Mouse (Mus musculus): ENCODE results near the gene Ikbkg. TPM values are rescaled to one million over a fixed set of nuclear protein-coding genes. Genes with fewer than 3 reads are reported as not detected.

The Ikbkg gene
- total and polyA plus RNA-seq, 2 experiments from 2014 or later: 13.8 to 23.8 TPM

DNA sequence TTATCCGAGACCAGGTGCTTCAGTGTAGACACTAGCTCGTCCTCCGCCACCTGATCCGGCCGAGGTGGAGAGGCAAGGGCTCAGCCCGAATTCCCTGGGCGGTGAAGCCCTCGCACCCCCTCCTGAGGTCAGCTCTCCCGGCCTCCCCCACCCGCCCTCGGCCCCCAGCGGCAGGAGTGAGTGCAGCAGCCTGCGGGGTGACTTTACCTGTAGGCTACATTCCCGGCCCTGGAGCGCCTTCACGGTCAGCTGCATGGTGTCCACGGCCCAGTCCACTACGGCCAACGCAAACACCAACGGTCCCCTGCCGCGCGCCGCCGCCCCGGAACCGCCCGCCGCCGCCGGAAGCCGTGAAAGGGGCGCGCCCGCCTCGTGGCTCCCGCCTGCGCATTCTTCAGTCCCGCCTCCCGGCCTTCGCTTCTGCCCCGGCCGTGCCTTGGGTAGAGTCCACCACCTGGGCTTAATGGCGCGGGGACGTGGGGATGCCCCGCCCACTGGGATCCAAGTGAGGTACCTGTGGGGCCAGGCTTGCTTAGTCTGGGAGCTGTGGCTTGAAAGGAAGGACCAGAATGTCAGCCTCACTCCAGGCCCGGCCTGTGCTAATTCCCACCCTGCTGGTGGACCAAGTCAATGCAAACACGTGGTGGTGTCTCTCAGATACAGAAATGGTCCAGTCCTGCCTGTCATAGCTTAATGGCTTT lies 24.7 kb upstream of the Ikbkg start:
- TF ChIP-seq CTCF (IDR thresholded peaks at IDR 0.05; ENCODE audit: low read depth): peak; percentile 58

DNA sequence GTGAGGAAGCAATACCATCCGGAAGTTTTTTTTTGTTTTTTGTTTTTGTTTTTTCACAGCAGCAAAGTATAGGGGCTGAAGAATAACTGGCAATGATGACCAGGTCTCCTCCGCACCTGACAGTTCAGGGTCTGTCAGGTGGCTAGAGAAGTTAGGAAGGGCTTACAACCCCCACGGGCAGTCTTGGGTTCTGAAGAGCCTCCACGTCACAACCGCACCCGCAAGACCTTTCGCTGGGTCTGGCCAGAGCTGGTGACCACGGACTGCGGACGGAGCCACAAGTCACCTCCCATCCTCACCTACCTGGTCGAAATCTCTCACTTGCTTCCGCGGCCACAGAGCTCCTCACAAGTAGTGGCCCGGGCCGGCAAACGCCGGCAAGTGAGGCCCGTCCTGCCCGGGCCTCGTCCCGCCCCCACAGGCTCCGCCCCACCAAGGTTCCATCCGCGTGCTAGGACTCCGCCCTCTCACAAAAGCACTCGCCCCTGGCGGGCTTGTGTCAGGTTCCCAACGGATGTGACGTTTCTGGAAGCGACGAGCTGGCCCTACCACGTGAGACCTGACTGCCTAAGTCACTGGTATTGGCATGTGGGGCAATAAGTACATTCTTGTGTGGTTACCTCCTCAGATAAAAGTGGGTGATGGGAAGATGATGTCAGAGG lies 20.1 kb upstream of the Ikbkg start, which contains the start of the genes Ubl4a and Slc10a3:
Gene Ubl4a, minus strand, starts transcription at position 331 of the 662 bp plus-strand sequence.
Gene Slc10a3, minus strand, starts transcription at position 462 of the 662 bp plus-strand sequence.
- no peak for TF ChIP-seq CTCF (IDR thresholded peaks at IDR 0.05; ENCODE audit: low read depth)
- Histone ChIP-seq H3K9me3 (ENCODE audit: low read length) (no peaks in the 10 kb centered on the region), H3K9ac (replicated peaks; ENCODE audit: low read length) (peak within 1 kb of the TSS; percentile 46; the same call in 1 of the 2 replicates), H3K27me3 (ENCODE audit: insufficient read depth, low read length) (no peaks in the 10 kb centered on the region), H3K4me3 (ENCODE audit: low read length) (peak within 1 kb of the TSS; percentile 35), H3K4me2 (ENCODE audit: low read depth, low read length) (peak within 1 kb of the TSS; percentile 62), H3K27ac (no peak within 1 kb of the TSS), H3K36me3 (ENCODE audit: insufficient read depth, low read length) (no peaks in the 10 kb centered on the region), H3K4me1 (ENCODE audit: insufficient read depth, low read length) (no peaks in the 10 kb centered on the region)
- 28% methylated on average over 32 of the region's 32 CpGs for WGBS
- DNase-seq (ENCODE audit: low spot score) (peak; percentile 91), ATAC-seq (peak; percentile 94)

More for the DNA sequence above, 24.7 kb upstream of the Ikbkg start:
- 34% methylated on average over 49 of the region's 49 CpGs for WGBS
- Histone ChIP-seq H3K36me3 (ENCODE audit: insufficient read depth, low read length) (no peaks in the 10 kb centered on the region), H3K4me2 (ENCODE audit: low read depth, low read length) (peak overlapping the region; percentile 61), H3K9me3 (ENCODE audit: low read length) (no peaks in the 10 kb centered on the region), H3K4me1 (ENCODE audit: insufficient read depth, low read length) (no peaks in the 10 kb centered on the region), H3K4me3 (ENCODE audit: low read length) (peak overlapping the region; percentile 51), H3K27me3 (ENCODE audit: insufficient read depth, low read length) (no peaks in the 10 kb centered on the region), H3K9ac (replicated peaks; ENCODE audit: low read length) (peak overlapping the region; percentile 68), H3K27ac (peak overlapping the region; percentile 85)
- DNase-seq (ENCODE audit: low spot score) (peak; percentile 73), ATAC-seq (peak; percentile 83)

DNA sequence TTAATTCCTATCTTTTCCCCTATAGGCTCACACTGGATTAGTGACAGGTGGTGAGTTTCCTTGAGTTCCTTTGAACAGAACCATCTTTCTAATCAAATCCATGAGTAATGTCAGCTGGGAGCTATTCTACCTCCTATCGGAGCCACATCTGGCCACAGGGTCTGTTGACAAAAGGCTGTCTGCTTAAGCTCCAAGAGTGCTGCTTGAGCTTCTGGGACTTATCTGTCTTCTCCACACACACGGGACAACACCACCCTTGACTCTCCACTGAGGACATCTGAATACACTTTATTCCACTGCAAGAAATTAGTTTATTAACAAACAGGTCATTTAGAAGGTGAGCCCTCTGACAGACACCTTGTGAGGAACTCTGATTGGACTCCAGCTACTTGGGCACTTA lies 8.6 kb upstream of the Ikbkg start:
- Histone ChIP-seq H3K4me1 (ENCODE audit: insufficient read depth, low read length) (no peaks in the 10 kb centered on the region), H3K9ac (replicated peaks; ENCODE audit: low read length) (no peak overlapping the region), H3K4me2 (ENCODE audit: low read depth, low read length) (no peak overlapping the region), H3K9me3 (ENCODE audit: low read length) (no peaks in the 10 kb centered on the region), H3K27ac (no peak overlapping the region), H3K36me3 (ENCODE audit: insufficient read depth, low read length) (no peaks in the 10 kb centered on the region), H3K27me3 (ENCODE audit: insufficient read depth, low read length) (no peaks in the 10 kb centered on the region), H3K4me3 (ENCODE audit: low read length) (no peak overlapping the region)
- DNase-seq (ENCODE audit: low spot score) (no peak), ATAC-seq (no peak)
- 87% methylated on average over 2 of the region's 2 CpGs for WGBS
- TF ChIP-seq CTCF (IDR thresholded peaks at IDR 0.05; ENCODE audit: low read depth): no peak

DNA sequence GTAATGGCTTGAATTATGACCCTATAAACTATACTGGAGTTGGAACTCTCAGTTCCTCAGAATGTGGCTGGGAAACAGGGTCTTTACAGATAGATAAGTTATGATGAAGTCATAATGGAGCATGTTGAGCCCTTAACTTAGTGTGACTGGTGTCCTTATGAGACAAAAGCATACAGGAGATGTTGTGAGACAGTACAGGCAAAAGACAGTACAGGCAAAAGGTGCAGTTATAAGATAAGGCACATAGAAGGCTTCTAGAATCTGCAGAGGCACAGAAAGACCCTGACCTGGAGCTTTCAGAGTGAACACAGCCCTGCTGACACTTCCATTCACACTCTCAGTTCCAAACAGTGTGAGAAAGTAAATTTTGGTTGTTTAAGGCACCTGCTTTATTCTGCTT lies 4.9 kb upstream of the Ikbkg start:
- no peak for ATAC-seq
- H3K9ac ChIP-seq (replicated peaks; ENCODE audit: low read length): no peak overlapping the region
- TF ChIP-seq CTCF (IDR thresholded peaks at IDR 0.05; ENCODE audit: low read depth): no peak

DNA sequence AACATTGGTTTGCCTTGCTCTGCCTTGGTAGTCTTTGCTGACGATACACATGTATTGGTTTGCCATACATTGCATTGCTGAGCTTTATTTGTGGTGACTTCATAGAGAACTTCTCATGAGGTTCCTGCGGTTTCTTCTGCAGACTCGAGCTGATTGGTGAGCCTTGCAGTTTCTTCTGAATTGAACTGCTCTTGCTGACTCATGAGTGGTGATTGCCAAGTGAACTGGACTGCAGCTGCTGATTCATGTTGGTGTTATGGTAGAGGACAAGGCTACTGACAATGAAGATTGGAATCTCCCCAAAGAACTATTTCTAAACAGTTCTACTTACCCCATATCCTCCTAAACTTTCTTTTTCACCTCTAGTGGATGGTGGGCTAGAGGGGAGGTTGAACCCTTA lies 7.0 kb downstream of the Ikbkg start:
- Histone ChIP-seq H3K27me3 (ENCODE audit: insufficient read depth, low read length) (no peaks in the 10 kb centered on the region), H3K9me3 (ENCODE audit: low read length) (no peaks in the 10 kb centered on the region), H3K9ac (replicated peaks; ENCODE audit: low read length) (no peak overlapping the region), H3K4me3 (ENCODE audit: low read length) (no peak overlapping the region), H3K27ac (no peak overlapping the region), H3K4me1 (ENCODE audit: insufficient read depth, low read length) (no peaks in the 10 kb centered on the region), H3K4me2 (ENCODE audit: low read depth, low read length) (no peak overlapping the region), H3K36me3 (ENCODE audit: insufficient read depth, low read length) (no peaks in the 10 kb centered on the region)
- ATAC-seq (no peak), DNase-seq (ENCODE audit: low spot score) (no peak)
- 83% methylated on average over 3 of the region's 3 CpGs for WGBS
- TF ChIP-seq CTCF (IDR thresholded peaks at IDR 0.05; ENCODE audit: low read depth): no peak

More for the DNA sequence above, 4.9 kb upstream of the Ikbkg start:
- H3K27ac ChIP-seq: no peak overlapping the region
- no peaks in the 10 kb centered on the region for H3K9me3 ChIP-seq (ENCODE audit: low read length)
- no peaks in the 10 kb centered on the region for H3K27me3 ChIP-seq (ENCODE audit: insufficient read depth, low read length)
- no peak overlapping the region for H3K4me3 ChIP-seq (ENCODE audit: low read length)
- no peaks in the 10 kb centered on the region for H3K4me1 ChIP-seq (ENCODE audit: insufficient read depth, low read length)
- DNase-seq (ENCODE audit: low spot score): no peak
- no peak overlapping the region for H3K4me2 ChIP-seq (ENCODE audit: low read depth, low read length)
- H3K36me3 ChIP-seq (ENCODE audit: insufficient read depth, low read length): no peaks in the 10 kb centered on the region

- TF ChIP-seq CTCF (IDR thresholded peaks at IDR 0.05; ENCODE audit: low read depth): no peak
- WGBS: 24% methylated on average over 2 of the region's 2 CpGs
Observed at GRCm38 (mm10) chrX:74408340-74408739, 15.2 kb downstream of the Ikbkg start.

DNA sequence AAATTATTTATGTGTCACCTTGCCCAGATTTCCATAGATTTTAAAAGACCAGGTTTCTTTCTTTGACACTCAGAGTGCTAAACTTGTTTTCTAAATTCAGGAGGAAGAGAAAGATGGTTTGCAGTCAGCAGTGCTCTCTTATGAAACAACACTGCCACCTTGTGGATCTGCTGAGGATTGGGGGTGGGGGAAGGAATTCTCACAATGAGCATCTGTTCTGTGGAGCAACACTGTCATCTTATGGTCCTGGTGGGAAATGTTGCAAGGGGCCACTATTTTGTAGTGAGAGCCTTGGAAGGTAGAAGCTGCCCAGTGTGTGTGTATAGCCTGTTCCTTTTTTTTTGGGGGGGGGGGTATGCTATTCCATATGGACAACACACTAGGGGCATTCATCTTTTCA lies 20.3 kb downstream of the Ikbkg start:
- DNase-seq (ENCODE audit: low spot score): peak; percentile 83
- peak; percentile 94 for TF ChIP-seq CTCF (IDR thresholded peaks at IDR 0.05; ENCODE audit: low read depth)

More at GRCm38 (mm10) chrX:74408340-74408739, 15.2 kb downstream of the Ikbkg start:
- Histone ChIP-seq H3K4me1 (ENCODE audit: insufficient read depth, low read length) (no peaks in the 10 kb centered on the region), H3K4me2 (ENCODE audit: low read depth, low read length) (no peak overlapping the region), H3K4me3 (ENCODE audit: low read length) (no peak overlapping the region), H3K9ac (replicated peaks; ENCODE audit: low read length) (no peak overlapping the region), H3K36me3 (ENCODE audit: insufficient read depth, low read length) (no peaks in the 10 kb centered on the region), H3K27ac (no peak overlapping the region), H3K27me3 (ENCODE audit: insufficient read depth, low read length) (no peaks in the 10 kb centered on the region), H3K9me3 (ENCODE audit: low read length) (no peaks in the 10 kb centered on the region)
- ATAC-seq (no peak), DNase-seq (ENCODE audit: low spot score) (no peak)

More for the DNA sequence above, 20.3 kb downstream of the Ikbkg start:
- Histone ChIP-seq H3K4me1 (ENCODE audit: insufficient read depth, low read length) (no peaks in the 10 kb centered on the region), H3K4me3 (ENCODE audit: low read length) (no peak overlapping the region), H3K36me3 (ENCODE audit: insufficient read depth, low read length) (no peaks in the 10 kb centered on the region), H3K9me3 (ENCODE audit: low read length) (no peaks in the 10 kb centered on the region), H3K4me2 (ENCODE audit: low read depth, low read length) (no peak overlapping the region), H3K9ac (replicated peaks; ENCODE audit: low read length) (no peak overlapping the region), H3K27me3 (ENCODE audit: insufficient read depth, low read length) (no peaks in the 10 kb centered on the region), H3K27ac (no peak overlapping the region)
- peak; percentile 88 for ATAC-seq
